Mouse (Mus musculus) kidney, adult 2 months (tissue): ENCODE measurements around the gene Spdye4b.

ENCODE experiments used
- CTCF ChIP-seq: fragments of 200-500 bp; conservative IDR thresholded peaks from 2 replicates; pipeline ENCODE4 v1.5.1; 2011; ENCODE audit warnings: low read depth, mild to moderate bottlenecking, control low read depth, low read length, moderate library complexity, mixed read lengths; ENCODE audit not compliant: insufficient read depth, insufficient read length
- POLR2A ChIP-seq: fragments of 200-500 bp; IDR thresholded peaks from one replicate; pipeline ENCODE4 v1.6.1; 2011; ENCODE audit warnings: low read depth, low read length, control low read depth

GRCm38 (mm10) chr5:143150044-143150443 is 30.8 kb upstream of the Spdye4b start:
- TF ChIP-seq CTCF: no peak
- no peak for TF ChIP-seq POLR2A
